Mouse (Mus musculus) testis, adult 2 months (tissue): ENCODE measurements around the gene Crip1. TPM values are rescaled to one million over a fixed set of nuclear protein-coding genes. Genes with fewer than 3 reads are reported as not detected.
A peak's percentile ranks its signal among the peaks of the same experiment; 100 is the strongest.

ENCODE experiments used
- H3K27ac ChIP-seq: fragments of 200-500 bp; 2 replicates; pipeline ENCODE4 v1.5.1; 2012; ENCODE audit warnings: low read depth, low read length; ENCODE audit not compliant: control insufficient read depth, insufficient read depth
- H3K27me3 ChIP-seq: fragments of 200-500 bp; 2 replicates; pipeline ENCODE4 v1.6.1; 2012; ENCODE audit warnings: mild to moderate bottlenecking, low read length, moderate library complexity; ENCODE audit not compliant: control insufficient read depth, insufficient read depth
- H3K36me3 ChIP-seq: fragments of 200-500 bp; 2 replicates; pipeline ENCODE4 v1.6.1; 2012; ENCODE audit warnings: mild to moderate bottlenecking, low read length; ENCODE audit not compliant: control insufficient read depth, insufficient read depth
- H3K4me1 ChIP-seq: fragments of 200-500 bp; 2 replicates; pipeline ENCODE4 v1.6.1; 2012; ENCODE audit warnings: low read length; ENCODE audit not compliant: control insufficient read depth, insufficient read depth
- H3K4me3 ChIP-seq: fragments of 200-500 bp; 2 replicates; pipeline ENCODE4 v1.5.1; 2012; ENCODE audit warnings: low read depth, mild to moderate bottlenecking, low read length, moderate library complexity, mixed read lengths; ENCODE audit not compliant: control insufficient read depth
- CTCF ChIP-seq: fragments of 200-500 bp; IDR thresholded peaks from 2 replicates; pipeline ENCODE4 v1.5.1; 2012; ENCODE audit warnings: low read depth, mild to moderate bottlenecking, inconsistent platforms, low read length, moderate library complexity; ENCODE audit not compliant: control insufficient read depth, insufficient read depth, insufficient replicate concordance
- POLR2A ChIP-seq: fragments of 200-500 bp; IDR thresholded peaks from 2 replicates; pipeline ENCODE4 v1.6.1; 2012; ENCODE audit warnings: low read depth, mild to moderate bottlenecking, inconsistent platforms, low read length, moderate library complexity; ENCODE audit not compliant: control insufficient read depth
- polyA plus RNA-seq: library from polyadenylated mRNA; depleted of rRNA; stranded (reverse); fragments of >200 nt; gene quantifications from 2 replicates; pipeline ENCODE4 v1.2.3, GENCODE M21; 2012

Gene Crip1
- polyA plus RNA-seq, 1 experiment, result 30.4 TPM

GRCm38 (mm10) chr12:113144001-113144756 is 1.9 kb upstream of the Crip1 start:
- H3K27me3 ChIP-seq, result no peaks in the 10 kb centered on the region
- peaks cover 34% of the 10 kb centered on the region for H3K4me1 ChIP-seq
- no peaks in the 10 kb centered on the region for H3K36me3 ChIP-seq
- H3K27ac ChIP-seq, result no peak overlapping the region
- peak overlapping the region; percentile 81 for H3K4me3 ChIP-seq
- peak; percentile 73 for TF ChIP-seq CTCF
- TF ChIP-seq POLR2A, result no peak

GRCm38 (mm10) chr12:113144886-113145285 is 1.2 kb upstream of the Crip1 start:
- peak overlapping the region; percentile 81 for H3K4me3 ChIP-seq
- H3K27me3 ChIP-seq, result no peaks in the 10 kb centered on the region
- no peaks in the 10 kb centered on the region for H3K36me3 ChIP-seq
- TF ChIP-seq CTCF, result no peak
- TF ChIP-seq POLR2A, result no peak
- peaks cover 32% of the 10 kb centered on the region for H3K4me1 ChIP-seq
- no peak overlapping the region for H3K27ac ChIP-seq

GRCm38 (mm10) chr12:113145591-113145990 is 525 bp upstream of the Crip1 start:
- peak overlapping the region; percentile 81 for H3K4me3 ChIP-seq
- H3K27ac ChIP-seq, result no peak overlapping the region
- no peaks in the 10 kb centered on the region for H3K27me3 ChIP-seq
- H3K36me3 ChIP-seq, result no peaks in the 10 kb centered on the region
- H3K4me1 ChIP-seq, result peaks cover 30% of the 10 kb centered on the region
- TF ChIP-seq POLR2A, result no peak; the same call in 1 of the 2 replicates
- TF ChIP-seq CTCF, result no peak

- H3K27ac ChIP-seq, result no peak overlapping the region; the same call in 1 of the 2 replicates
- H3K4me3 ChIP-seq, result peak overlapping the region; percentile 81
- peaks cover 40% of the 10 kb centered on the region for H3K4me1 ChIP-seq
- TF ChIP-seq CTCF (no peak), POLR2A (no peak)
- no peaks in the 10 kb centered on the region for H3K27me3 ChIP-seq
- H3K36me3 ChIP-seq, result no peaks in the 10 kb centered on the region
These were observed 1.4 kb downstream of the Crip1 start for GRCm38 (mm10) chr12:113147481-113147880.

- no peak overlapping the region for H3K27ac ChIP-seq
- H3K27me3 ChIP-seq, result no peaks in the 10 kb centered on the region
- TF ChIP-seq CTCF (no peak), POLR2A (no peak)
- H3K36me3 ChIP-seq, result no peaks in the 10 kb centered on the region
- H3K4me3 ChIP-seq, result peak overlapping the region; percentile 41
- peaks cover 37% of the 10 kb centered on the region for H3K4me1 ChIP-seq
These were observed 2.4 kb downstream of the Crip1 start for GRCm38 (mm10) chr12:113148381-113149035.

- H3K36me3 ChIP-seq, result no peaks in the 10 kb centered on the region
- no peak overlapping the region for H3K27ac ChIP-seq
- no peaks in the 10 kb centered on the region for H3K27me3 ChIP-seq
- H3K4me1 ChIP-seq, result peaks cover 40% of the 10 kb centered on the region
- TF ChIP-seq CTCF (no peak), POLR2A (peak; percentile 37; the same call in 1 of the 2 replicates)
- peak overlapping the region; percentile 30 for H3K4me3 ChIP-seq
These were observed 3.2 kb downstream of the Crip1 start for GRCm38 (mm10) chr12:113149341-113149740.

GRCm38 (mm10) chr12:113149896-113150295 is 3.8 kb downstream of the Crip1 start:
- peak overlapping the region; percentile 30; the same call in 1 of the 2 replicates for H3K4me3 ChIP-seq
- H3K4me1 ChIP-seq, result peaks cover 44% of the 10 kb centered on the region
- no peaks in the 10 kb centered on the region for H3K36me3 ChIP-seq
- TF ChIP-seq CTCF (no peak), POLR2A (no peak)
- H3K27me3 ChIP-seq, result no peaks in the 10 kb centered on the region
- no peak overlapping the region for H3K27ac ChIP-seq
